Comparison of ENCODE assay signal across 11 mouse cellular contexts in genomic region chr10:126935121-126935520, GRCm38 (mm10). TPM values are rescaled to one million over a fixed set of nuclear protein-coding genes. Genes with fewer than 3 reads are reported as not detected.
DNase-seq lines count a peak whose midpoint lies in the region; ATAC-seq and TF ChIP-seq lines count a peak whose summit lies in the region.
"Had no signal": no experiment of that assay in that cellular context is flagged by ENCODE, and none has a peak within 500 bp of the region (broad histone marks: within the 10 kb centered on the region; RNA-seq: fewer than 3 reads in every experiment).

No protein-coding gene starts in this region.

- WGBS in heart, embryonic 12.5 days = 86% methylated on average over 8 of the region's 8 CpGs
- WGBS in lung, embryonic 14.5 days = 85% methylated on average over 8 of the region's 8 CpGs
- WGBS in forebrain, postnatal 0 days = 85% methylated on average over 8 of the region's 8 CpGs
- 57% methylated on average over 8 of the region's 8 CpGs for WGBS in stomach, embryonic 14.5 days

- H3K27me3 ChIP-seq in heart, embryonic 12.5 days (replicated peaks) = no peaks in the 10 kb centered on the region
- no peaks in the 10 kb centered on the region for H3K27me3 ChIP-seq in lung, embryonic 14.5 days (ENCODE audit: insufficient read depth, low read length)
- H3K27me3 ChIP-seq in forebrain, postnatal 0 days (ENCODE audit: insufficient read depth, low read length) = no peaks in the 10 kb centered on the region
- no peaks in the 10 kb centered on the region for H3K27me3 ChIP-seq in stomach, embryonic 14.5 days (ENCODE audit: control insufficient read depth, insufficient read depth, low read length)

- no peak for ATAC-seq in heart, embryonic 12.5 days (ENCODE audit: insufficient number of reproducible peaks, low FRiP score)
- ATAC-seq in lung, embryonic 14.5 days (ENCODE audit: insufficient read depth) = no peak
- ATAC-seq in forebrain, postnatal 0 days = no peak
- ATAC-seq in stomach, embryonic 14.5 days (ENCODE audit: insufficient number of reproducible peaks, insufficient read depth, low FRiP score, low read depth) = no peak

- H3K9ac ChIP-seq in heart, embryonic 12.5 days = peak overlapping the region; percentile 61; the same call in 1 of the 2 replicates
- H3K9ac ChIP-seq in lung, embryonic 14.5 days = peak overlapping the region; percentile 25; the same call in 1 of the 2 replicates
- H3K9ac ChIP-seq in forebrain, postnatal 0 days = peak overlapping the region; percentile 39
- H3K9ac ChIP-seq in stomach, embryonic 14.5 days (replicated peaks; ENCODE audit: low read depth, low read length) = peak overlapping the region; percentile 31; the same call in 1 of the 2 replicates
- H3K9ac ChIP-seq: neural tube, embryonic 12.5 days had no signal

- no peak for DNase-seq in heart, adult 18-20 months
- DNase-seq in lung, embryonic 14.5 days = no peak
- DNase-seq in lung, postnatal 14 days = no peak
- DNase-seq in forebrain, postnatal 0 days = no peak
- no peak for DNase-seq in urinary bladder, postnatal 10 days (ENCODE audit: low spot score)
- no peak for DNase-seq in left cerebral cortex, adult 18-20 months (ENCODE audit: low spot score in 2 of 2)
- DNase-seq: cerebellum, adult 9-11 months had no signal

- H3K36me3 ChIP-seq in heart, embryonic 12.5 days = no peaks in the 10 kb centered on the region
- no peaks in the 10 kb centered on the region for H3K36me3 ChIP-seq in lung, embryonic 14.5 days (ENCODE audit: insufficient read depth)
- H3K36me3 ChIP-seq in forebrain, postnatal 0 days (ENCODE audit: insufficient read depth) = no peaks in the 10 kb centered on the region
- no peaks in the 10 kb centered on the region for H3K36me3 ChIP-seq in stomach, embryonic 14.5 days (ENCODE audit: control insufficient read depth, insufficient read depth, low read length)
- H3K36me3 ChIP-seq: neural tube, embryonic 12.5 days had no signal

- peaks cover 47% of the 10 kb centered on the region for H3K4me1 ChIP-seq in heart, embryonic 12.5 days (replicated peaks)
- peaks cover 24% of the 10 kb centered on the region for H3K4me1 ChIP-seq in lung, embryonic 14.5 days (ENCODE audit: insufficient read depth)
- H3K4me1 ChIP-seq in forebrain, postnatal 0 days (ENCODE audit: insufficient read depth) = peaks cover 11% of the 10 kb centered on the region
- H3K4me1 ChIP-seq in stomach, embryonic 14.5 days (ENCODE audit: control insufficient read depth, insufficient read depth, low read length) = peaks cover 39% of the 10 kb centered on the region

- no peak overlapping the region for H3K4me2 ChIP-seq in heart, embryonic 12.5 days
- peak overlapping the region; percentile 14; the same call in 1 of the 2 replicates for H3K4me2 ChIP-seq in lung, embryonic 14.5 days
- no peak overlapping the region for H3K4me2 ChIP-seq in forebrain, postnatal 0 days (ENCODE audit: low read depth)
- H3K4me2 ChIP-seq in stomach, embryonic 14.5 days (replicated peaks; ENCODE audit: low read depth, low read length) = no peak overlapping the region; the same call in 1 of the 2 replicates
- H3K4me2 ChIP-seq: neural tube, embryonic 12.5 days had no signal

- H3K27ac ChIP-seq in heart, embryonic 12.5 days (ENCODE audit: poor library complexity, severe bottlenecking) = peak overlapping the region; percentile 45
- peak overlapping the region; percentile 78; the same call in 1 of the 2 replicates for H3K27ac ChIP-seq in lung, embryonic 14.5 days (ENCODE audit: low read depth)
- H3K27ac ChIP-seq in forebrain, postnatal 0 days (ENCODE audit: low read depth, low read length) = peak overlapping the region; percentile 90
- peak overlapping the region; percentile 91 for H3K27ac ChIP-seq in stomach, embryonic 14.5 days (ENCODE audit: low read length)
- H3K27ac ChIP-seq: neural tube, embryonic 12.5 days had no signal

- no peak overlapping the region for H3K4me3 ChIP-seq in heart, embryonic 12.5 days
- H3K4me3 ChIP-seq in lung, embryonic 14.5 days (ENCODE audit: low read depth, low read length) = no peak overlapping the region
- no peak overlapping the region for H3K4me3 ChIP-seq in forebrain, postnatal 0 days (ENCODE audit: low read depth, low read length)
- no peak overlapping the region for H3K4me3 ChIP-seq in stomach, embryonic 14.5 days (ENCODE audit: low read depth, low read length)
- H3K4me3 ChIP-seq: megakaryocyte, embryonic 14.5 days; neural tube, embryonic 12.5 days had no signal

- TF ChIP-seq CTCF in lung, embryonic 14.5 days (IDR thresholded peaks at IDR 0.05; ENCODE audit: low read depth) = no peak
- no peak for TF ChIP-seq CTCF in forebrain, postnatal 0 days (IDR thresholded peaks at IDR 0.05; ENCODE audit: low read depth)

- H3K9me3 ChIP-seq in heart, embryonic 12.5 days (replicated peaks) = peaks cover 9% of the 10 kb centered on the region
- no peaks in the 10 kb centered on the region; the same call in 1 of the 2 replicates for H3K9me3 ChIP-seq in lung, embryonic 14.5 days (ENCODE audit: low read depth, low read length)
- H3K9me3 ChIP-seq in forebrain, postnatal 0 days (ENCODE audit: low read length) = no peaks in the 10 kb centered on the region
- 0 out of 2 replicates have a peak, but pooled peaks cover 3% of the 10 kb centered on the region for H3K9me3 ChIP-seq in stomach, embryonic 14.5 days (ENCODE audit: control insufficient read depth, low read depth, low read length)

RNA-seq across cellular contexts. Expression of gene Atp23, which starts 34.0 kb away (rescaled TPM):
- 8.2 and 10.0 TPM in 2 replicates for polyA plus RNA-seq in heart, embryonic 12.5 days (2016; fragmentation: Nextera tagmentation; extraction: Ambion mirVana)
- total RNA-seq in heart, adult 18-20 months (2021) = 1 to 10 TPM; 4.2 to 5.1 TPM
- polyA plus RNA-seq in lung, embryonic 14.5 days (2014; fragmentation: Nextera tagmentation; extraction: Ambion mirVana) = 25.0 and 25.7 TPM in 2 replicates
- 11.8 and 13.7 TPM in 2 replicates for total RNA-seq in forebrain, postnatal 0 days (2014; rRNA removed)
- polyA plus RNA-seq in forebrain, postnatal 0 days (2015; fragmentation: Nextera tagmentation; extraction: Ambion mirVana) = 14.6 and 16.7 TPM in 2 replicates
- 19.0 and 20.3 TPM in 2 replicates for polyA plus RNA-seq in stomach, embryonic 14.5 days (2014; fragmentation: Nextera tagmentation; extraction: Ambion mirVana)
- total RNA-seq in left cerebral cortex, adult 18-20 months (2021) = 10 to 100 TPM in 1 of 2 experiments, 1 to 10 TPM in 1; 8.9 to 11.6 TPM

RNA-seq across cellular contexts. Expression of gene Ctdsp2, which starts 43.4 kb away (rescaled TPM):
- 54.0 and 54.6 TPM in 2 replicates for polyA plus RNA-seq in heart, embryonic 12.5 days (2016; fragmentation: Nextera tagmentation; extraction: Ambion mirVana)
- 10 to 100 TPM; 83.8 to 94.3 TPM for total RNA-seq in heart, adult 18-20 months (2021)
- polyA plus RNA-seq in lung, embryonic 14.5 days (2014; fragmentation: Nextera tagmentation; extraction: Ambion mirVana) = 112 and 113 TPM in 2 replicates
- 45.9 and 56.0 TPM in 2 replicates for total RNA-seq in forebrain, postnatal 0 days (2014; rRNA removed)
- polyA plus RNA-seq in forebrain, postnatal 0 days (2015; fragmentation: Nextera tagmentation; extraction: Ambion mirVana) = 12.8 and 14.4 TPM in 2 replicates
- 103 and 107 TPM in 2 replicates for polyA plus RNA-seq in stomach, embryonic 14.5 days (2014; fragmentation: Nextera tagmentation; extraction: Ambion mirVana)
- 10 to 100 TPM; 81.2 to 83.8 TPM for total RNA-seq in left cerebral cortex, adult 18-20 months (2021)
